Mouse (Mus musculus): Measurements from ENCODE around the gene Dtnb. TPM values are rescaled to one million over a fixed set of nuclear protein-coding genes. Genes with fewer than 3 reads are reported as not detected.

The Dtnb gene
- total RNA-seq, 2 experiments from 2014 or later = 124 to 136 TPM

GRCm38 (mm10) chr12:3795569-3795968 lies 223.4 kb downstream of the Dtnb start:
- DNase-seq (ENCODE audit: low spot score in 2 of 2) = no peak

- no peak for DNase-seq (ENCODE audit: low spot score in 2 of 2)
Measured at GRCm38 (mm10) chr12:3799551-3799950, 227.4 kb downstream of the Dtnb start.

GRCm38 (mm10) chr12:3805852-3806251 lies 233.7 kb downstream of the Dtnb start, which contains the start of gene Dnmt3a:
Gene Dnmt3a, plus strand, starts transcription at chr12:3806007.
- DNase-seq (ENCODE audit: low spot score in 2 of 2) = no peak

GRCm38 (mm10) chr12:3806271-3806684 lies 234.1 kb downstream of the Dtnb start:
- DNase-seq (ENCODE audit: low spot score in 2 of 2) = peak; percentile 69 to 70

- peak; percentile 58 to 81 for DNase-seq (ENCODE audit: low spot score in 2 of 2)
Measured at GRCm38 (mm10) chr12:3806703-3807547, 234.7 kb downstream of the Dtnb start.

GRCm38 (mm10) chr12:3807548-3808395 lies 235.6 kb downstream of the Dtnb start:
- peak; percentile 40 to 64 for DNase-seq (ENCODE audit: low spot score in 2 of 2)

GRCm38 (mm10) chr12:3808396-3808981 lies 236.3 kb downstream of the Dtnb start:
- no peak for DNase-seq (ENCODE audit: low spot score in 2 of 2)

- no peak for DNase-seq (ENCODE audit: low spot score in 2 of 2)
Measured at GRCm38 (mm10) chr12:3809520-3810180, 237.5 kb downstream of the Dtnb start.

- no peak for DNase-seq (ENCODE audit: low spot score in 2 of 2)
Measured at GRCm38 (mm10) chr12:3810455-3810854, 238.3 kb downstream of the Dtnb start.

- DNase-seq (ENCODE audit: low spot score in 2 of 2) = no peak
Measured at GRCm38 (mm10) chr12:3811596-3811995, 239.4 kb downstream of the Dtnb start.

- DNase-seq (ENCODE audit: low spot score in 2 of 2) = no peak
Measured at GRCm38 (mm10) chr12:3812251-3812650, 240.1 kb downstream of the Dtnb start.

- no peak for DNase-seq (ENCODE audit: low spot score in 2 of 2)
Measured at GRCm38 (mm10) chr12:3813138-3813537, 241.0 kb downstream of the Dtnb start.

- DNase-seq (ENCODE audit: low spot score in 2 of 2) = no peak
Measured at GRCm38 (mm10) chr12:3815386-3815785, 243.2 kb downstream of the Dtnb start.

GRCm38 (mm10) chr12:3817033-3817432 lies 244.9 kb downstream of the Dtnb start:
- DNase-seq (ENCODE audit: low spot score in 2 of 2) = peak; percentile 81 to 83

GRCm38 (mm10) chr12:3817566-3817965 lies 245.4 kb downstream of the Dtnb start:
- no peak for DNase-seq (ENCODE audit: low spot score in 2 of 2)

- no peak for DNase-seq (ENCODE audit: low spot score in 2 of 2)
Measured at GRCm38 (mm10) chr12:3819899-3820298, 247.7 kb downstream of the Dtnb start.

GRCm38 (mm10) chr12:3823408-3823807 lies 251.2 kb downstream of the Dtnb start:
- peak; percentile 48 to 71 for DNase-seq (ENCODE audit: low spot score in 2 of 2)

GRCm38 (mm10) chr12:3824906-3825713 lies 252.9 kb downstream of the Dtnb start:
- DNase-seq (ENCODE audit: low spot score in 2 of 2) = no peak

GRCm38 (mm10) chr12:3825714-3826080 lies 253.5 kb downstream of the Dtnb start:
- no peak for DNase-seq (ENCODE audit: low spot score in 2 of 2)

- no peak for DNase-seq (ENCODE audit: low spot score in 2 of 2)
Measured at GRCm38 (mm10) chr12:3827771-3828170, 255.6 kb downstream of the Dtnb start.

All from left cerebral cortex, adult 18-20 months (tissue).